Mouse (Mus musculus) lung, adult 2 months (tissue): ENCODE results near the gene Dnajc11. TPM values are rescaled to one million over a fixed set of nuclear protein-coding genes. Genes with fewer than 3 reads are reported as not detected.
A peak's percentile ranks its signal among the peaks of the same experiment; 100 is the strongest.

Source experiments
- DNase-seq: peaks from one replicate; pipeline ENCODE4 v3.0.0; 2022
- H3K4me1 ChIP-seq: fragments of 200-500 bp; 2 replicates; pipeline ENCODE4 v1.6.1; 2011; ENCODE audit warnings: low read length; ENCODE audit not compliant: control insufficient read depth, insufficient read depth
- H3K4me3 ChIP-seq: fragments of 200-500 bp; replicated peaks from 2 replicates; pipeline ENCODE3; 2011; ENCODE audit warnings: low read depth, mild to moderate bottlenecking, control low read depth, low read length; ENCODE audit errors: extremely low read depth
- CTCF ChIP-seq: fragments of 200-500 bp; IDR thresholded peaks from 2 replicates; pipeline ENCODE4 v1.5.1; 2011; ENCODE audit warnings: mild to moderate bottlenecking, low read length, control low read depth; ENCODE audit not compliant: insufficient read depth
- POLR2A ChIP-seq: fragments of 200-500 bp; IDR thresholded peaks from 2 replicates; pipeline ENCODE4 v1.6.1; 2011; ENCODE audit warnings: low read depth, mild to moderate bottlenecking, control low read depth, low read length, borderline replicate concordance; ENCODE audit errors: extremely low read depth
- WGBS: fragments of 180-500 bp; shearing (Covaris S2); methylation state at CpG from one replicate; pipeline ENCODE4 v1.1.7; 2018; 5-methylcytosine and 5-hydroxymethylcytosine counted together
- polyA plus RNA-seq: library from polyadenylated mRNA; depleted of rRNA; stranded (reverse); fragments of >200 nt; gene quantifications from 2 replicates; pipeline ENCODE4 v1.2.3, GENCODE M21; 2012

The Dnajc11 gene
- polyA plus RNA-seq, 1 experiment, result 45.8 TPM

DNA sequence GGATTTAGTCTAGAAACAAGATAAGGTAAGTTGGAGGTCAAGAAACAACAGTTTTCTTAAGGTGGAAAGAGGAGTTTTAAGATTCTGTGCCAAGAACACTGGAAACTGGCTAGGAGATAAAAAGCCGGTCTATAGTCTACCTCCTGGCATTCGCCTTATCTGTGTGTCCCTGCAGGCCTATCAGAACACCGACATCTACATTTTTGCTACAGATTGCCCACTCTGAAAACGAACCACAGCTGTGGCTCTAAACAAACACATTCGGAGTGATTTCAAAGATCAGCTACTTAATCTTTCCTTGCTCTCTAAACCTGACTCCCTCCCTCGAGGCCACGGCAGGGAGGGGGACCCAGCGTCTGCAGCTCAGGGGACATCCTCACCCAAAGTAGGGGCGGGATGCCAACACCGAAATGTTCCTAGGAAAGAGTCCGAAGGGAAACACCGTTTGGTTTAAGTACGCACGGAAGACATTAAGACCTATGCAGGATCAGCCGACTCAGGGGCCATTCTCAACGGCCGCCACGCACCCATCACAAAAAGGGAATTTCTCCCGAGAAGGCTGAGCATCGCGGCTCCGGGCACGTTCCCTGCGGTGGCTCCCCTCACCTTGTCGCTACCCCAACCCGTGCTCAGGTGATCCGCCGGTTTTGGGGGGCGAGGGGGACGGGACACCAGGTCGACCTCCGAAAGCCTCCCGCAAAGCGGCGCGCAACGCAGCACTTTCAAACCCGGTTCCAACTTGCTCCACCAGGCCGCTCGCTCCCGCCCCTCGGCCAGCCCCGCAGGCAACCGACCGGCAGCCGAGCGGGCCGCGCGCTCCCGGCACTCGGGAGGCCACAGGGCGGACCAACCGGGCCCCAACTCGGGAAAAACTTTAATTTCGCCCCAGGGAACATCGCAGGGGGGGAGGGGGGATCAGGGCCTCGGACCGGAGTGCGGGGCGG lies 61.0 kb downstream of the Dnajc11 start:
- peak overlapping the region; percentile 100 for H3K4me3 ChIP-seq
- no peak for TF ChIP-seq POLR2A
- no peak for TF ChIP-seq CTCF
- peaks cover 13% of the 10 kb centered on the region for H3K4me1 ChIP-seq
- DNase-seq, result peak; percentile 47
- 5% methylated on average over 59 of the region's 61 CpGs for WGBS

- WGBS, result under 1% methylated on average over 78 of the region's 111 CpGs
- Histone ChIP-seq H3K4me1 (peaks cover 15% of the 10 kb centered on the region), H3K4me3 (peak overlapping the region; percentile 100)
- DNase-seq, result no peak
- TF ChIP-seq POLR2A (peak; percentile 25; the same call in 1 of the 2 replicates), CTCF (no peak)
Observed at GRCm38 (mm10) chr4:151995371-151996172, 62.1 kb downstream of the Dnajc11 start.

GRCm38 (mm10) chr4:151996173-151996950 lies 62.9 kb downstream of the Dnajc11 start, which contains the start of gene Phf13:
Phf13 (minus strand) TSS chr4:151996258.
- no peak for TF ChIP-seq CTCF
- TF ChIP-seq POLR2A, result peak; percentile 75
- peaks cover 15% of the 10 kb centered on the region for H3K4me1 ChIP-seq
- DNase-seq, result peak; percentile 98
- under 1% methylated on average over 93 of the region's 94 CpGs for WGBS
- H3K4me3 ChIP-seq, result peak within 1 kb of the TSS; percentile 100

DNA sequence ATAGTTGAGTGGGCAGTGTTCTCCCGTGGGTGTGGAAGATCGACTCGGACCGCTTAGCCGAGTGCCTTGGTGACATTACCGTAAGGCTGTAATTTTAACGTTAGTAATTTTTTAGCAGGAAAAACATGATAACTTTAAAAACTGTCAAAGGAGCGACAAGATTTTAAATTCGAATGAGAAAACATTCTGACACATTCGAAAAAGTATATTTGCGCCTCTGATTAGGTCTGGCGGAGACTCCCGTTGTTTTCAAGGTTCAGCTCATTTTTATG lies 63.4 kb downstream of the Dnajc11 start:
- Histone ChIP-seq H3K4me1 (peaks cover 15% of the 10 kb centered on the region), H3K4me3 (peak overlapping the region; percentile 83)
- DNase-seq, result no peak
- 1% methylated on average over 13 of the region's 13 CpGs for WGBS
- TF ChIP-seq POLR2A, result no peak
- no peak for TF ChIP-seq CTCF

DNA sequence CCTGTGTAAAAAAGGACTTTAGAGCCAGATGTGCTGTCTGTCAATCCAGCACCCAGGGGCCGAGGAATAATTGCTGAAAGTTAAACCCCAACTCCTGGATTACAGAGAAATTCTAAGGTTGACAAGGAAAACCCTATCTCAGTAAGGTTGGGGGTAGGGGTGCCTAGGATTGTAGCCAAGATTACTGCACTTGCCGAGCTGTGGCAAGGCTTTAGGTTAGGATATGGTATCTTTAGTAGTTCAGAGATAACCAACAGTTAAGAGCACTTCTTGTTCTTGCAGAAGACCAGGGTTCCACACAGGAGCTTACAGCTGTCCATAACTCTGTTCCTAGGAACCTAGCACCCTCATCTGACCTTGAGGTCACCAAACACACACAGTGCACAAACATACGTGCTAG lies 64.2 kb downstream of the Dnajc11 start:
- Histone ChIP-seq H3K4me3 (no peak overlapping the region), H3K4me1 (peaks cover 15% of the 10 kb centered on the region)
- WGBS, result 63% methylated on average over 3 of the region's 3 CpGs
- TF ChIP-seq CTCF, result no peak
- TF ChIP-seq POLR2A, result no peak
- no peak for DNase-seq

DNA sequence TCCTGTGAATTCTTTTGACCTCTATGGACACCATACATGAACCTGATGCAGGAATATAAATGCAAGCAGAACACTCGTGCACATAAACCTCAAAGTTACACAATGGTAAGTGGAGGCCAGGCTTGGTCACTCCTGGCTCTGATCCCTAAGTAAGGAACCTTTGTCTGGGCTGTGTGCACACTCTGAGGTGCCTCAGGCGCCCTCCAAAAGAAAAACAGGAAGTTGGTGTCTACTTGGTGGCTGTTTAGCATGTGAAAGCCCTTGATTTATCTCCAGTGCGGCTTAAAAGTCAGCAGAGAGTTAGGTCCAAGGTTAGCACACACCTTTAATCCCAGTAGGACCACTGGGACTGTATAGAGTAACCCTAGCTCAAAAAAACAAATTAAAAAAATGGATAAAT lies 66.0 kb downstream of the Dnajc11 start:
- TF ChIP-seq CTCF (no peak), POLR2A (no peak)
- Histone ChIP-seq H3K4me3 (no peak overlapping the region), H3K4me1 (peaks cover 10% of the 10 kb centered on the region)
- DNase-seq, result no peak
- WGBS, result 24% methylated on average over 3 of the region's 3 CpGs

- WGBS, result 23% methylated on average over 4 of the region's 4 CpGs
- H3K4me1 ChIP-seq, result peaks cover 7% of the 10 kb centered on the region
- peak; percentile 46 for DNase-seq
- no peak overlapping the region for H3K4me3 ChIP-seq
- no peak for TF ChIP-seq CTCF
- TF ChIP-seq POLR2A, result no peak
Observed at GRCm38 (mm10) chr4:152000906-152001305, 67.4 kb downstream of the Dnajc11 start.

GRCm38 (mm10) chr4:152001335-152001734 lies 67.8 kb downstream of the Dnajc11 start:
- no peak for TF ChIP-seq POLR2A
- no peak for TF ChIP-seq CTCF
- WGBS, result 68% methylated on average over 4 of the region's 4 CpGs
- no peak for DNase-seq
- no peak overlapping the region for H3K4me3 ChIP-seq
- H3K4me1 ChIP-seq, result peaks cover 7% of the 10 kb centered on the region

- Histone ChIP-seq H3K4me3 (no peak overlapping the region), H3K4me1 (peaks cover 8% of the 10 kb centered on the region)
- TF ChIP-seq CTCF, result no peak
- TF ChIP-seq POLR2A, result no peak
- DNase-seq, result no peak
- 74% methylated on average over 3 of the region's 3 CpGs for WGBS
Observed at GRCm38 (mm10) chr4:152002063-152002462, 68.6 kb downstream of the Dnajc11 start.
